Mouse (Mus musculus): ENCODE data around the gene Slain1.

DNA sequence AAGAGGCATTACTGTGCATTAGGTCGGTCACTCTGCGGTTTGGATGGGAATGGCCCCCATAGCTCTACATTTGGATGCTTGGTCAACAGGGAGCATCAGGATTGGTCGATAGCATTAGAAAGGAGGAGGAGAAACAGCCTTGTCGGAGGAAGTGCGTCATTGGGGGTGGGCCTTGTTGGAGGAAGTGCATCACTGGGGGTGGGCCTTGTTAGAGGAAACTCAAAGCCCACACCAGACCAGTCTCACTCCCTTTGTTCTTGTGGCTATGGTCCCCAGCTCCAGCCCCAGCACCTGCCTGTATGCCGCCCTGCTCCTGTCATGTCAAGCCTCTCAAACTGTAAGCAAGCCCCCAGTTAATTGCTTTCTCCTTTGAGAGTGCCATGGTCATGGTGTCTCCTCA, 49.3 kb downstream of the Slain1 start:
- TF ChIP-seq EP300 (IDR thresholded peaks at IDR 0.05; ENCODE audit: low read depth) (no peak), CTCF (IDR thresholded peaks at IDR 0.05; ENCODE audit: low read depth) (no peak)
